Mouse (Mus musculus): ENCODE data around the gene Olfr9. TPM values are rescaled to one million over a fixed set of nuclear protein-coding genes. Genes with fewer than 3 reads are reported as not detected.
"Not testable (repeated sequence)": the region's sequence is repeated elsewhere in the genome, so short reads cannot be mapped to it uniquely, and the experiment has no call there.

Gene Olfr9
- polyA plus RNA-seq (2015; fragmentation: Nextera tagmentation; extraction: Ambion mirVana) = not detected in 2 replicates

DNA sequence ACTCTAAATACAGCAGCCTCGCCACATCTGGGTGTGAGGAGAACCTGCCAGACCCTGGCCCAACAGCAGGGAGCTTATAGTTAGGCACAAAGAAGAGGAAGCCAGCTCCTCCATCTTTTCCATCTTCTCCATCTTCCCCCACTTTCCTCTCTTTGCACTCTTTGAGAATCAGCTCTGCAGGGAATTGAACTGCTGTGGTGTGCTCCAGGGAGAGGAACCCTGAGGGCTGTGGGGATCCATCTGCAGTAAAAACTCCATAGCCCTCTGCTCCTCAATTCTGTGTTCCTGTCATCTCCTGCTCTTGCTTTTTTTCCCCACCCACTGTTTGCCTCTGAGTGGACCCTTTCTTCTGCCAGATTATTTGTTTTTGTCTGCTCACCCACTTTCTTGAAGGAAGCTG, at the start of gene Olfr9:
TSS of gene Olfr9 (plus strand) at position 301 of the 400 bp plus-strand sequence.
- H3K27me3 ChIP-seq (ENCODE audit: control insufficient read depth, insufficient read depth, low read depth, low read length); H3K4me2 ChIP-seq (ENCODE audit: low read depth, low read length); H3K36me3 ChIP-seq (ENCODE audit: control insufficient read depth, insufficient read depth, low read length); H3K4me3 ChIP-seq (ENCODE audit: low read length); H3K9ac ChIP-seq (ENCODE audit: low read length); H3K4me1 ChIP-seq (replicated peaks; ENCODE audit: control insufficient read depth, insufficient read depth, low read length); ATAC-seq (ENCODE audit: low read depth); H3K27ac ChIP-seq (ENCODE audit: low read length); H3K9me3 ChIP-seq (ENCODE audit: control insufficient read depth, low read length): not testable (repeated sequence)
- WGBS = 67% methylated on average over 1 of the region's 1 CpGs

DNA sequence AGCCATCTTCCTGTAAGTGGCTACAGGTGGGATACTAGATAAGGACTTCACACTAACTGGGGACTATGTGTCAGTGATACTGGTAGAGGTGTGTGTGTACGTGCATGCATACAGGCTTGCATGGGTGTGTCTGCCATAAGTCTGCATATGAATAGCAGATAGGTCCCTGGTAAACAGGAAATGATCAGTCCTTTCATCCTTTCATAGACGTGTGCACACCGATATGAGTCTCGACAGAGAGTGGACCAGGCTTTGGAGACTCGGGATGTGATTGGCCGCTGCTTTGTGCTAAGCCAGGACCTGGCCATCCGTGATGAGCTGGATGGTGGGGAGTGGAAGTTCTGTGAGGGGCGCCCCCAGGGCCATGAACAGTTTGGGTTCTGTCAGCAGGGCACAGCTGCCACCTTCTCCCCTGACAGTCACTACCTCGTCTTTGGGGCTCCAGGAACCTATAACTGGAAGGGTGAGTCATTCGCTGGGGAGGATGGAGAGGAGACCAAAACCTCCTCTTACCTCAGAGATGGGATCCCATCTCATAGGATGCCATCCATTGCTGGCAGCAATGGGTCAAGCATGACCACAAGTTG, 48.7 kb upstream of the Olfr9 start:
- Histone ChIP-seq H3K9me3 (ENCODE audit: control insufficient read depth, low read length) (no peaks in the 10 kb centered on the region), H3K27ac (ENCODE audit: low read length) (no peak overlapping the region), H3K27me3 (ENCODE audit: control insufficient read depth, insufficient read depth, low read depth, low read length) (peaks cover 7% of the 10 kb centered on the region), H3K36me3 (ENCODE audit: control insufficient read depth, insufficient read depth, low read length) (no peaks in the 10 kb centered on the region), H3K9ac (ENCODE audit: low read length) (no peak overlapping the region), H3K4me3 (ENCODE audit: low read length) (no peak overlapping the region), H3K4me2 (ENCODE audit: low read depth, low read length) (no peak overlapping the region), H3K4me1 (replicated peaks; ENCODE audit: control insufficient read depth, insufficient read depth, low read length) (no peaks in the 10 kb centered on the region)
- ATAC-seq (ENCODE audit: low read depth) = no peak
- 82% methylated on average over 10 of the region's 10 CpGs for WGBS

DNA sequence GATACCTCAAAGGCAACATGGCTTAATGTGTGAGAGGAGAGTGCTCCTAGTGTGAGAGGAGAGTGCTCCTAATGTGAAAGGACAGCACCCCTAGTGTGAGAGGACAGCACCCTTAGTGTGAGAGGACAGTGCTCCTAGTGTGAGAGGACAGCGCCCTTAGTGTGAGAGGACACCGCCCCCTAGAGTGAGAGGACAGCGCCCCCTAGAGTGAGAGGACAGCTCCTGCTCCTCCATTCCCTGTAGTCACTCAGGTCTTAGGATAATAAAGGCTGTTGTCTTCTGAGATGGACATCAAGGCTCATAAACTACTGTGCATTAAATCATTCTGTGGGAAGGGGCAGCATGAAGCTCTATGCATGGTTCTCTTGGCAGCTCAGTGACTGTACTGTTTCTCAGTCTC, 43.6 kb upstream of the Olfr9 start:
- H3K36me3 ChIP-seq (ENCODE audit: control insufficient read depth, insufficient read depth, low read length) = no peaks in the 10 kb centered on the region
- no peak overlapping the region for H3K9ac ChIP-seq (ENCODE audit: low read length)
- no peak overlapping the region for H3K4me2 ChIP-seq (ENCODE audit: low read depth, low read length)
- no peak for ATAC-seq (ENCODE audit: low read depth)
- no peak overlapping the region for H3K4me3 ChIP-seq (ENCODE audit: low read length)
- H3K27me3 ChIP-seq (ENCODE audit: control insufficient read depth, insufficient read depth, low read depth, low read length) = no peaks in the 10 kb centered on the region
- no peaks in the 10 kb centered on the region for H3K4me1 ChIP-seq (replicated peaks; ENCODE audit: control insufficient read depth, insufficient read depth, low read length)
- no peak overlapping the region for H3K27ac ChIP-seq (ENCODE audit: low read length)
- 28% methylated on average over 3 of the region's 3 CpGs for WGBS
- H3K9me3 ChIP-seq (ENCODE audit: control insufficient read depth, low read length) = no peaks in the 10 kb centered on the region

DNA sequence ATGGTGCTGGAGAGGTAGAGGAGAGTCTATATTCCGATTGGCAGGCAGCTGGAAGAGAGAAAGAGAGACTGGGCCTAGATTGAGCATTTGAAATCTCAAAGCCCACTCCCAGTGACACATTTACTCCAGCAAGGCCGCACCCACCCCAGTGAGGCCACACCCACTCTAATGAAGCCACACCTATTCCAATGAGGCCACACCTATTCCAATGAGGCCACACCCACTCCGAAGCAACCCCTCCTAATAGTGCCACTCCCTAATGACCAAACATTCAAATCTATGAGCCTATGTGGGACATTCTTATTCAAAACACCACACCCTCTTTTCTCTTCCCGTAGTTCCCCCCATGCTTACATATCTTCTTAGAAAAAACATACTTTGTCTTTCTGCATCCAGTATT, 41.7 kb upstream of the Olfr9 start:
- ATAC-seq (ENCODE audit: low read depth) = no peak
- Histone ChIP-seq H3K4me2 (ENCODE audit: low read depth, low read length) (no peak overlapping the region), H3K27ac (ENCODE audit: low read length) (no peak overlapping the region), H3K4me1 (replicated peaks; ENCODE audit: control insufficient read depth, insufficient read depth, low read length) (no peaks in the 10 kb centered on the region), H3K4me3 (ENCODE audit: low read length) (no peak overlapping the region), H3K27me3 (ENCODE audit: control insufficient read depth, insufficient read depth, low read depth, low read length) (no peaks in the 10 kb centered on the region), H3K9me3 (ENCODE audit: control insufficient read depth, low read length) (no peaks in the 10 kb centered on the region), H3K36me3 (ENCODE audit: control insufficient read depth, insufficient read depth, low read length) (no peaks in the 10 kb centered on the region), H3K9ac (ENCODE audit: low read length) (no peak overlapping the region)
- WGBS = 89% methylated on average over 4 of the region's 4 CpGs

DNA sequence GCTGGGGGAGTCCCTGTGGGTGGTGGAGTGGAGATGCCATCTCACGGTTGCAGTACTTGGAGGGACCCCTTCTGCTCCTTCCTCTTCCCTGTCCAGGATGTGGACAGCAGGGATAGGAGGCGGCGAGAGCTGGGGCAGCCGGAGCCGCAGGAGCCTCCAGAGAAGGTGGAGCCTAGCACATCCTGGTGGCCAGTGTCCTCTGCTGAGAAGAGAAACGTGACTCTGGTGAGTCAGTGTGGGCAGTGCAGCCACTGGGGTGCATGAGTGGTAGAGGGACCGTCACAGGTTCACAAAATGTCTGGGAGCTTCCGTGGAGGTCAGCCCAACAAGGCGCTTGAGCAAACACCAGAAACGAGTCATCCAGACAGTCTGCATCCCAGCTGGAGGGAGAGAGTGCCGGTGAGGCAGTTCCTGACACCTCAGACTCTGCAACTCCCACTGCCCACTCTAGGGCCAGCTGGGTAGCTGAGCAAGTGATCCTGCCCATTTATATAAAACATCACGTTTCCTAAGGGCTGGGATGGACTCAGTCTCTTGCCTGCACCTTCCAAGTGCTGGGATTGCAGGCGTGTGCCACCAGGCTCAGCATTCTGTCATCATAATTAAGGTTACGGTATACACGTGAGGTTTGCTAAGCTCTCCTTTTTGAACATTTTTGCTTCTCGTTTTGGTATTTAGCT, 38.9 kb upstream of the Olfr9 start:
- H3K9ac ChIP-seq (ENCODE audit: low read length) = no peak overlapping the region
- H3K36me3 ChIP-seq (ENCODE audit: control insufficient read depth, insufficient read depth, low read length) = no peaks in the 10 kb centered on the region
- H3K27me3 ChIP-seq (ENCODE audit: control insufficient read depth, insufficient read depth, low read depth, low read length) = no peaks in the 10 kb centered on the region
- no peaks in the 10 kb centered on the region for H3K9me3 ChIP-seq (ENCODE audit: control insufficient read depth, low read length)
- no peaks in the 10 kb centered on the region for H3K4me1 ChIP-seq (replicated peaks; ENCODE audit: control insufficient read depth, insufficient read depth, low read length)
- H3K4me3 ChIP-seq (ENCODE audit: low read length) = no peak overlapping the region
- ATAC-seq (ENCODE audit: low read depth) = no peak
- no peak overlapping the region for H3K27ac ChIP-seq (ENCODE audit: low read length)
- no peak overlapping the region for H3K4me2 ChIP-seq (ENCODE audit: low read depth, low read length)
- 49% methylated on average over 16 of the region's 16 CpGs for whole genome bisulfite sequencing

DNA sequence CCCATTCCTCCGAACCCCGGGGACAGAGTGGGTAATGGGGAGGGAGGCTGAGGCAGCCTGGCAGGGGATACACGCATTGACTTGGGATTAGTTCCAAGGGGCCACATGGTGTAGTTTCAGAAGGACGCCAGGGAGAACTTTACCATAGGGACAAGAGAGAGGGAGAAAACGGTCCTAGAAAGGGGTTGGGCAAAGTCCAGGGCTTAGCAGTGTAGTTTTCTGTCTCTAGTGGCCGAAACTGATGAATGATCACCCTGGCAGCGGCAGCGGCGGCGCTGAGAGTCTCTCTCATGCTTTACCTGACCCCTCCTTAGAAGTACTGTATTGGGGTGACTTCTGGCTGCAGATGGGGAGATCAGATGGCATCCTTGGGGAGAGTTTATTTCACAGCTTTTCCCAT, 30.9 kb upstream of the Olfr9 start:
- H3K9me3 ChIP-seq (ENCODE audit: control insufficient read depth, low read length) = no peaks in the 10 kb centered on the region
- WGBS = 68% methylated on average over 10 of the region's 10 CpGs
- ATAC-seq (ENCODE audit: low read depth) = no peak

DNA sequence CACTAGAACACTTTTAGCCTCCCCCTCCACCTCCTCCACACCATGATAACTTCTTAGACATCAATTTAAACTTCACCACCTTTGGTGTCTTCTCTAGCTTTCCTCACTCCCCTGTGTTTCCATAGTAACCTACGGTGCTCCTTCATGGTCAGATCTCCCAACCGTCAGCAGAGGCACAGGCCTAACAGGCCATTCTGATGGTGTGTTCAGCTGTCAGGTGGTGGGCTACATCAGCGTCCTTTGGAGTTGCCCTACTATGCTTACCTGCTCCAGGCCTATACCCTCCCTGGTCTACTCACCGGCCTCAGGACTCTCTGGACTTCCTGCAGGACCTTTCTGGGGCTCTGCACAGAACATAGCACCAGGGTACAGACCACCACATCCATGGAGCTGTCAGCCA, 29.1 kb upstream of the Olfr9 start:
- Histone ChIP-seq H3K4me3 (ENCODE audit: low read length) (no peak overlapping the region), H3K36me3 (ENCODE audit: control insufficient read depth, insufficient read depth, low read length) (no peaks in the 10 kb centered on the region), H3K27me3 (ENCODE audit: control insufficient read depth, insufficient read depth, low read depth, low read length) (no peaks in the 10 kb centered on the region), H3K9me3 (ENCODE audit: control insufficient read depth, low read length) (no peaks in the 10 kb centered on the region), H3K4me1 (replicated peaks; ENCODE audit: control insufficient read depth, insufficient read depth, low read length) (no peaks in the 10 kb centered on the region), H3K4me2 (ENCODE audit: low read depth, low read length) (no peak overlapping the region), H3K27ac (ENCODE audit: low read length) (no peak overlapping the region), H3K9ac (ENCODE audit: low read length) (no peak overlapping the region)
- ATAC-seq (ENCODE audit: low read depth) = no peak
- 55% methylated on average over 4 of the region's 4 CpGs for WGBS

More for the DNA sequence above, 30.9 kb upstream of the Olfr9 start:
- Histone ChIP-seq H3K9ac (ENCODE audit: low read length) (no peak overlapping the region), H3K4me2 (ENCODE audit: low read depth, low read length) (no peak overlapping the region), H3K4me1 (replicated peaks; ENCODE audit: control insufficient read depth, insufficient read depth, low read length) (no peaks in the 10 kb centered on the region), H3K36me3 (ENCODE audit: control insufficient read depth, insufficient read depth, low read length) (no peaks in the 10 kb centered on the region), H3K27me3 (ENCODE audit: control insufficient read depth, insufficient read depth, low read depth, low read length) (no peaks in the 10 kb centered on the region), H3K27ac (ENCODE audit: low read length) (no peak overlapping the region), H3K4me3 (ENCODE audit: low read length) (no peak overlapping the region)

DNA sequence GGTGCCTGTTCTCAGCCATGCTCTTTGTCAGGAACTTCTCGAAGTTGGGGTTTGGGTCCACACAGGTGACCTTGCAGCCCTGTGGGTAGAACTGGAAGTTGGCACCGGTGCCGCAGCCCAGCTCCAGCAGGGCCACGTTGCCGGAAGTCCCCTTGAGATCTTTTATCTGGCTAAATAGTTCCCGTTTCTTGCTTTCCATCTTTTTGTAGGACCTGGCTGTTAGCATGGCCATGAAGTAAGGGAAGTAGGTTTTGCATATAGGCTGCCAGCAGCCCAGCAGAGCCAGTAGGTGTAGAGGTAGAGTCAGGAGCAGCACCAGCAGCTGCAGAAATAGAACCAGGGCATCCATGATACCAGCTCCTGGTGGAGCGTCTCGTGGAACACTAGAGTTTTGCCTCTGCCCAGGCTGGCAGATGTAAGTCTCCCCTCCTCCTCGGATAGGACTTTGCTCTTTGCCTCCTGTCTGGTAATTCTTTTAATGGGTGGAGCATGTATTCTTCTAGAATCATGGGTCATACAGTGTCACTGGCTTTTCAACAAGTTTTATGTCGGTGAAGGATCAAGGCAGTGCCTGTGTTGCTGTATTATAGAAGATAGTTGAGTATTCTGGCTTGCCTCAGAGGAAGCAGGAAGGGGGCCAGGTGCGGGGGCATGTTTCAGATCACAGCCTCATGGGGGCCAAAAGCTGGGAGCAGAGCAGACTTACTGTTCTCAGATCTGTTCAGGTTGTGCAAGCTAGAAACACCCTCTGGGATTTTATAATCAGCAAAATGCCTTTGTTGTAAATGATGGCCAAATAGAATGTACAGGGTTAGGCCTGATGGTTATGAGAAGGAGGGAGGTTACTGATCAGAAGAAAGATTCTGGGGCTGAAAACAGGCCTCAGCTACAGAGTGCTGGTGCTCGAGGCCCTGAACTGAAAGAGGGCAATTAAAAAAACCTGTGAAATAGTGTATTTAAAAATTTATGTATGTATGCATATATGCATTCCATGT, 28.3 kb upstream of the Olfr9 start, which contains the start of gene Mettl7b:
TSS of gene Mettl7b (minus strand) at position 399 of the 995 bp plus-strand sequence.
- no peaks in the 10 kb centered on the region for H3K27me3 ChIP-seq (ENCODE audit: control insufficient read depth, insufficient read depth, low read depth, low read length)
- no peak within 1 kb of the TSS for H3K9ac ChIP-seq (ENCODE audit: low read length)
- no peak within 1 kb of the TSS for H3K4me2 ChIP-seq (ENCODE audit: low read depth, low read length)
- no peaks in the 10 kb centered on the region for H3K9me3 ChIP-seq (ENCODE audit: control insufficient read depth, low read length)
- H3K4me3 ChIP-seq (ENCODE audit: low read length) = no peak within 1 kb of the TSS
- no peaks in the 10 kb centered on the region for H3K4me1 ChIP-seq (replicated peaks; ENCODE audit: control insufficient read depth, insufficient read depth, low read length)
- WGBS = 71% methylated on average over 12 of the region's 12 CpGs
- no peak for ATAC-seq (ENCODE audit: low read depth)
- no peak within 1 kb of the TSS for H3K27ac ChIP-seq (ENCODE audit: low read length)
- no peaks in the 10 kb centered on the region for H3K36me3 ChIP-seq (ENCODE audit: control insufficient read depth, insufficient read depth, low read length)

DNA sequence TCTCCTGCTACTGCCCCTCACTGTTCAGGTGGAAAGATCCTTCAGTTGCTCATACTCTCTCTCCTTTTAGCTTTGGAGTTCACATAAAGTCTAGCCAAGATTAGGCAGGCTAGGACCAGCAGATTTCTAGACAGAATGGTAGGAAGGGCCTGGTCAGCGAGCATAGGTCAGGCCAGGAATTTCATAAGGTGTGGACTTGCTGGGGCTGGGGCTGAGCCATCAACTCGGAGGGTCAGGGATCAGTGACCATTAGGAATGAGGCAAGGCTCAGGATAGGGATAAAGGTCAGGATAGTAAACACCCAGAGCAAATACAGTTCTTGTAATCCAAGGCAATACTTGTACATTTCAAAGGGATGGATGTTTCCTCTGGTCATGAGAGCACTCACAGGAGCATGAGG, 24.3 kb upstream of the Olfr9 start:
- WGBS = 52% methylated on average over 2 of the region's 2 CpGs
- no peak for ATAC-seq (ENCODE audit: low read depth)
- Histone ChIP-seq H3K36me3 (ENCODE audit: control insufficient read depth, insufficient read depth, low read length) (no peaks in the 10 kb centered on the region), H3K27ac (ENCODE audit: low read length) (no peak overlapping the region), H3K9me3 (ENCODE audit: control insufficient read depth, low read length) (no peaks in the 10 kb centered on the region), H3K9ac (ENCODE audit: low read length) (no peak overlapping the region), H3K4me1 (replicated peaks; ENCODE audit: control insufficient read depth, insufficient read depth, low read length) (peaks cover 4% of the 10 kb centered on the region), H3K27me3 (ENCODE audit: control insufficient read depth, insufficient read depth, low read depth, low read length) (no peaks in the 10 kb centered on the region), H3K4me3 (ENCODE audit: low read length) (no peak overlapping the region), H3K4me2 (ENCODE audit: low read depth, low read length) (no peak overlapping the region)

Measured in lung, embryonic 16.5 days (tissue).